Mouse (Mus musculus): ENCODE measurements around the gene Wnt3a. TPM values are rescaled to one million over a fixed set of nuclear protein-coding genes. Genes with fewer than 3 reads are reported as not detected.

The Wnt3a gene
- polyA plus RNA-seq, 1 experiment from 2014 or later = not detected

GRCm38 (mm10) chr11:59282933-59283332 lies 7.6 kb downstream of the Wnt3a start:
- no peaks in the 10 kb centered on the region for H3K9me3 ChIP-seq (ENCODE audit: control insufficient read depth, low read length)
- no peak overlapping the region for H3K9ac ChIP-seq (ENCODE audit: low read depth, low read length)
- H3K27me3 ChIP-seq (ENCODE audit: control insufficient read depth, insufficient read depth, low read length) = peaks cover 41% of the 10 kb centered on the region
- H3K4me3 ChIP-seq (ENCODE audit: low read length) = no peak overlapping the region
- H3K27ac ChIP-seq (ENCODE audit: low read depth, low read length) = no peak overlapping the region
- no peaks in the 10 kb centered on the region for H3K4me1 ChIP-seq (ENCODE audit: control insufficient read depth, insufficient read depth, low read length)
- no peaks in the 10 kb centered on the region for H3K36me3 ChIP-seq (ENCODE audit: control insufficient read depth, insufficient read depth, low read length)
- ATAC-seq (ENCODE audit: low FRiP score, low TSS enrichment) = no peak
- H3K4me2 ChIP-seq (replicated peaks; ENCODE audit: low read depth, low read length) = no peak overlapping the region
- WGBS = 78% methylated on average over 10 of the region's 10 CpGs

- H3K27me3 ChIP-seq (ENCODE audit: control insufficient read depth, insufficient read depth, low read length) = peaks cover 33% of the 10 kb centered on the region
- WGBS = 79% methylated on average over 5 of the region's 5 CpGs
Measured at GRCm38 (mm10) chr11:59282111-59282510, 8.4 kb downstream of the Wnt3a start.

DNA sequence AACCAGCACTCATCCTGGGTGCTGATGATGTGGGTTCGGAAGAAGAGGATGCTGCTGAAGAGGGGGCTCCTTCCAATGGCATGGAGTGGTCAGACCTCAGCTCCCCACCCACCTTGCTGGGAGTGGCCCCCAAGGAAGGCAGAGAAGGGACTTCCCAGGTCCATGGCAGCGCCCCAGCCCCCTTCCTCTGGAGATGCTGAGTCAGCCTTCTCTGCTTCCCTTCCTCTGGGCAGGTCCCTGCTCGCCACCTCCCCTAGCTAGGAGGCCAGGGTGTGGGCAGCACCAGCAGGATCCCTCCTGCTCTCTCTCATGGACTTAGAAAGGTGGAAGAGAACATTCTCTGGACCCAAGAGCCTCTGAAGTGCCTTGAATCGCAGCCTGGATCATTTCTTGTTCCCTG lies 12.5 kb downstream of the Wnt3a start:
- H3K4me2 ChIP-seq (replicated peaks; ENCODE audit: low read depth, low read length) = no peak overlapping the region
- WGBS = 69% methylated on average over 4 of the region's 4 CpGs
- no peak overlapping the region for H3K9ac ChIP-seq (ENCODE audit: low read depth, low read length)
- no peaks in the 10 kb centered on the region for H3K36me3 ChIP-seq (ENCODE audit: control insufficient read depth, insufficient read depth, low read length)
- H3K27ac ChIP-seq (ENCODE audit: low read depth, low read length) = no peak overlapping the region
- no peaks in the 10 kb centered on the region for H3K4me1 ChIP-seq (ENCODE audit: control insufficient read depth, insufficient read depth, low read length)
- no peak overlapping the region for H3K4me3 ChIP-seq (ENCODE audit: low read length)
- H3K9me3 ChIP-seq (ENCODE audit: control insufficient read depth, low read length) = no peaks in the 10 kb centered on the region
- H3K27me3 ChIP-seq (ENCODE audit: control insufficient read depth, insufficient read depth, low read length) = 0 out of 2 replicates have a peak, but pooled peaks cover 4% of the 10 kb centered on the region
- no peak for ATAC-seq (ENCODE audit: low FRiP score, low TSS enrichment)

More at GRCm38 (mm10) chr11:59282111-59282510, 8.4 kb downstream of the Wnt3a start:
- no peak overlapping the region for H3K27ac ChIP-seq (ENCODE audit: low read depth, low read length)
- no peak overlapping the region for H3K4me2 ChIP-seq (replicated peaks; ENCODE audit: low read depth, low read length)
- no peak overlapping the region for H3K9ac ChIP-seq (ENCODE audit: low read depth, low read length)
- no peak overlapping the region for H3K4me3 ChIP-seq (ENCODE audit: low read length)
- H3K4me1 ChIP-seq (ENCODE audit: control insufficient read depth, insufficient read depth, low read length) = no peaks in the 10 kb centered on the region
- H3K9me3 ChIP-seq (ENCODE audit: control insufficient read depth, low read length) = no peaks in the 10 kb centered on the region
- H3K36me3 ChIP-seq (ENCODE audit: control insufficient read depth, insufficient read depth, low read length) = no peaks in the 10 kb centered on the region
- ATAC-seq (ENCODE audit: low FRiP score, low TSS enrichment) = no peak

DNA sequence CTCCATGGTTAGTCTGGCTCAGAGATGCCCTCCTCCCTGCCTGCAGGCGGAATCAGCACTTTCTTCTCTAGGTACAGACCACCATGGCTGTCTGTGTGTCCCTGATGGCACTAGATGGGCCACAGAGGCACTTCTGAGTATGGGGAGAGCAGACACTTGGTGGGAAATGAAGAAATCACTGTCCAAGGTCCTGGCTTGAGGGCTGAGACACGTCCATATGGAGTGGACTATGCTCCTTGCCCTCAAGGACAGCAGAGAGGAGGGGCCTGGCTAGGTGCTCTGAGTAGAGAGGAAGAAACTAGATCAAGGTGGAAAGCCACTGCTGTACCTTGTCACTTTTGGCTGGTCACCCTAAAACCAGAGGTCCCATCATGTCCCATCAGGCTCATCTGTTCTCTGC lies 13.7 kb downstream of the Wnt3a start:
- Histone ChIP-seq H3K36me3 (ENCODE audit: control insufficient read depth, insufficient read depth, low read length) (no peaks in the 10 kb centered on the region), H3K4me2 (replicated peaks; ENCODE audit: low read depth, low read length) (no peak overlapping the region), H3K4me3 (ENCODE audit: low read length) (no peak overlapping the region), H3K9me3 (ENCODE audit: control insufficient read depth, low read length) (no peaks in the 10 kb centered on the region), H3K9ac (ENCODE audit: low read depth, low read length) (no peak overlapping the region), H3K27me3 (ENCODE audit: control insufficient read depth, insufficient read depth, low read length) (no peaks in the 10 kb centered on the region), H3K4me1 (ENCODE audit: control insufficient read depth, insufficient read depth, low read length) (no peaks in the 10 kb centered on the region), H3K27ac (ENCODE audit: low read depth, low read length) (no peak overlapping the region)
- no peak for ATAC-seq (ENCODE audit: low FRiP score, low TSS enrichment)
- WGBS = 33% methylated on average over 2 of the region's 2 CpGs

- no peak for ATAC-seq (ENCODE audit: low FRiP score, low TSS enrichment)
- H3K4me3 ChIP-seq (ENCODE audit: low read length) = no peak overlapping the region
- no peaks in the 10 kb centered on the region for H3K4me1 ChIP-seq (ENCODE audit: control insufficient read depth, insufficient read depth, low read length)
- 87% methylated on average over 3 of the region's 3 CpGs for WGBS
- H3K27ac ChIP-seq (ENCODE audit: low read depth, low read length) = no peak overlapping the region
- no peaks in the 10 kb centered on the region for H3K27me3 ChIP-seq (ENCODE audit: control insufficient read depth, insufficient read depth, low read length)
- H3K36me3 ChIP-seq (ENCODE audit: control insufficient read depth, insufficient read depth, low read length) = no peaks in the 10 kb centered on the region
- H3K4me2 ChIP-seq (replicated peaks; ENCODE audit: low read depth, low read length) = no peak overlapping the region
- H3K9me3 ChIP-seq (ENCODE audit: control insufficient read depth, low read length) = peaks cover under 1% of the 10 kb centered on the region; the same call in 1 of the 2 replicates
- H3K9ac ChIP-seq (ENCODE audit: low read depth, low read length) = no peak overlapping the region
Measured at GRCm38 (mm10) chr11:59274184-59274583, 16.4 kb downstream of the Wnt3a start.

DNA sequence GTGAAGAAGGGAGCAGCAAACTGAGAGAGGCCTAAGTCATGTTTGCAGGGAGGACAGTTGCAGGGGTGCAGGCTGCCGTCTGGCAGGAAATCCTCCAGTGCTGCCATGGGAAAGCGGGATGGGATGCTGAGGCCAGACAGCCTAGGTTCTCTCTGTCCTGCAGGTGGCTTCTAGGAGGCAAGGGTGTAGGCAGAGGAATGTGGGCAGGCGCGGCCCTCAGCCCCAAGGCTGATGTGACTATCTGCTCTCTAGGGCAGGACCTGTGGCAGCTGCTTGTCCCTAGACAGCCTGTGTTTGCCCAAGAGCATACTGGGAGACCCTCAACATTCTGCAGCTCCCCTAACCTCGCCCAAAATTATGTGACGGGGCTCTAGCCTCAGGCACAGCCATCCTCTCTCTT lies 23.8 kb downstream of the Wnt3a start:
- peaks cover 35% of the 10 kb centered on the region for H3K27me3 ChIP-seq (ENCODE audit: control insufficient read depth, insufficient read depth, low read length)
- no peak overlapping the region for H3K9ac ChIP-seq (ENCODE audit: low read depth, low read length)
- peaks cover 5% of the 10 kb centered on the region; the same call in 1 of the 2 replicates for H3K9me3 ChIP-seq (ENCODE audit: control insufficient read depth, low read length)
- no peaks in the 10 kb centered on the region for H3K36me3 ChIP-seq (ENCODE audit: control insufficient read depth, insufficient read depth, low read length)
- no peak for ATAC-seq (ENCODE audit: low FRiP score, low TSS enrichment)
- WGBS = 39% methylated on average over 6 of the region's 6 CpGs
- H3K4me3 ChIP-seq (ENCODE audit: low read length) = no peak overlapping the region
- 0 out of 2 replicates have a peak, but pooled peaks cover 5% of the 10 kb centered on the region for H3K4me1 ChIP-seq (ENCODE audit: control insufficient read depth, insufficient read depth, low read length)
- H3K4me2 ChIP-seq (replicated peaks; ENCODE audit: low read depth, low read length) = no peak overlapping the region
- H3K27ac ChIP-seq (ENCODE audit: low read depth, low read length) = no peak overlapping the region

- Histone ChIP-seq H3K36me3 (ENCODE audit: control insufficient read depth, insufficient read depth, low read length) (no peaks in the 10 kb centered on the region), H3K4me3 (ENCODE audit: low read length) (no peak overlapping the region), H3K4me2 (replicated peaks; ENCODE audit: low read depth, low read length) (no peak overlapping the region), H3K9ac (ENCODE audit: low read depth, low read length) (no peak overlapping the region), H3K27ac (ENCODE audit: low read depth, low read length) (no peak overlapping the region), H3K9me3 (ENCODE audit: control insufficient read depth, low read length) (peaks cover 5% of the 10 kb centered on the region; the same call in 1 of the 2 replicates), H3K27me3 (ENCODE audit: control insufficient read depth, insufficient read depth, low read length) (peaks cover 35% of the 10 kb centered on the region), H3K4me1 (ENCODE audit: control insufficient read depth, insufficient read depth, low read length) (0 out of 2 replicates have a peak, but pooled peaks cover 5% of the 10 kb centered on the region)
- WGBS = 58% methylated on average over 8 of the region's 8 CpGs
- no peak for ATAC-seq (ENCODE audit: low FRiP score, low TSS enrichment)
Measured at GRCm38 (mm10) chr11:59265154-59265813, 25.3 kb downstream of the Wnt3a start.

DNA sequence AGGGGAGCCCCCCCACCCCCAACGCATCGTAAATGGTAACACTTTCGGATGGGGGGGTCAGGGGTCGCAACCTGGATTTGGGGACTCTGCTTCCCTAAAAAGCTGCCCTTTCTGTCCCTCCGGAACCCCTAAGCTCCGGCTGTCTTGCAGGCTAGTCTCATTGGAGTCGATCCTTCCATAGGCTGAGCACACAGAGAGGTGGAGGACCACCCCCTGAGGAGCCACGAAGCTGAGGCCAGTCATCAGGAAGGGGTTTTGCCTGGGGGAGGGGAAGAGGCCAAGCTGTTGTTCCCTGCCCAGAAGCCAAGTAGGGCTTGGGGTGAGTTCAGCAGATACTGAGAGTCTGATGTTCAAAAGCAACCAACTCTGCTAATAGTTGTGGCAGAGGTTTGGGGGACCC lies 26.0 kb downstream of the Wnt3a start:
- peak overlapping the region; percentile 91 for H3K4me2 ChIP-seq (replicated peaks; ENCODE audit: low read depth, low read length)
- H3K27me3 ChIP-seq (ENCODE audit: control insufficient read depth, insufficient read depth, low read length) = peaks cover 35% of the 10 kb centered on the region
- 0 out of 2 replicates have a peak, but pooled peaks cover 5% of the 10 kb centered on the region for H3K4me1 ChIP-seq (ENCODE audit: control insufficient read depth, insufficient read depth, low read length)
- peaks cover 5% of the 10 kb centered on the region; the same call in 1 of the 2 replicates for H3K9me3 ChIP-seq (ENCODE audit: control insufficient read depth, low read length)
- 8% methylated on average over 8 of the region's 8 CpGs for WGBS
- H3K4me3 ChIP-seq (ENCODE audit: low read length) = peak overlapping the region; percentile 53
- H3K9ac ChIP-seq (ENCODE audit: low read depth, low read length) = peak overlapping the region; percentile 65; the same call in 1 of the 2 replicates
- H3K36me3 ChIP-seq (ENCODE audit: control insufficient read depth, insufficient read depth, low read length) = no peaks in the 10 kb centered on the region
- no peak overlapping the region for H3K27ac ChIP-seq (ENCODE audit: low read depth, low read length)
- no peak for ATAC-seq (ENCODE audit: low FRiP score, low TSS enrichment)

DNA sequence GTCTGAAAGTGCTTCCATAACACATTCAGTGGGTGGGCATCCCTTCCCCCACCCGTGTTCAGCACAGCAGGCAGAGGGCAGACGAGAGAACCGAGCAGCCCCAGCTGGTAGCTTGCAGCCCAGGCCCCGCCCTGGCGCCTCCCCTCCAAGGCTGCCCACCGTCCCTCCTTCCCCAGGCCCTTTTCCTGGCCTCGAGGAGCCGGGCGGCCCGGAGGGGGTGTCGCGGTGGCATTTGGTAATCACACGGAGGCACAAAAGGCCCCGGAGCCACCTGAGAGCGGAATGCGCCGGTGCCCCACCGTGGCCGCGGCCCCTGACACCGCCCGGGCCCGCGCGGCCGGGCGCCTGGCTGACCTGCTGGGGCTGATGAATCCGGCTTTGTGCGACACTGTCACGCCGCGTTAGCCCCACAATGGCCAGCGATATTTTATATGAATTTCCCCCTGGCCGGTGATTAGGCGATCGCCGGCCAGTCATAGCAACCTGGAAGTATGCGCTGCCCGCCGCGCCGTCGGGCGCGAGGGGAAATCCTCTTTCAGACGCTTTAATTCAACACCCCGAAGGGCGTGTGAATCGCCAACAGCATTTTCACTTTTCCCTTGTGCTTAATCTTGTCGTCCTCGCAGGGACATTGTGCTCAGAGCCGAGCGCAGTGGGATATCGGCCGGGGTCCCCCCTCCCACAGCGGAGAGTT lies 26.5 kb downstream of the Wnt3a start:
- Histone ChIP-seq H3K27me3 (ENCODE audit: control insufficient read depth, insufficient read depth, low read length) (peaks cover 35% of the 10 kb centered on the region), H3K4me3 (ENCODE audit: low read length) (peak overlapping the region; percentile 53)

More for the DNA sequence above, 26.5 kb downstream of the Wnt3a start:
- Histone ChIP-seq H3K4me1 (ENCODE audit: control insufficient read depth, insufficient read depth, low read length) (0 out of 2 replicates have a peak, but pooled peaks cover 5% of the 10 kb centered on the region), H3K9me3 (ENCODE audit: control insufficient read depth, low read length) (peaks cover 3% of the 10 kb centered on the region; the same call in 1 of the 2 replicates), H3K9ac (ENCODE audit: low read depth, low read length) (peak overlapping the region; percentile 65), H3K36me3 (ENCODE audit: control insufficient read depth, insufficient read depth, low read length) (no peaks in the 10 kb centered on the region), H3K27ac (ENCODE audit: low read depth, low read length) (no peak overlapping the region), H3K4me2 (replicated peaks; ENCODE audit: low read depth, low read length) (peak overlapping the region; percentile 91)
- 1% methylated on average over 56 of the region's 56 CpGs for WGBS
- ATAC-seq (ENCODE audit: low FRiP score, low TSS enrichment) = peak; percentile 82
